Mouse (Mus musculus) liver, embryonic 11.5 days (tissue): ENCODE measurements around the gene Bend4. TPM values are rescaled to one million over a fixed set of nuclear protein-coding genes. Genes with fewer than 3 reads are reported as not detected.
A peak's percentile ranks its signal among the peaks of the same experiment; 100 is the strongest.

Source experiments
- ATAC-seq: fragments of 200-750 bp; cut with Nextera tagmentation; replicated peaks from 2 replicates; pipeline ENCODE4 v1.8.0; 2017; ENCODE audit warnings: moderate number of reproducible peaks, mild to moderate bottlenecking, moderate TSS enrichment, moderate library complexity; ENCODE audit not compliant: low FRiP score
- DNase-seq: peaks from one replicate; pipeline ENCODE4 v3.0.0-alpha.2; 2017; ENCODE audit warnings: low spot score
- H3K27ac ChIP-seq: fragments of 300-500 bp; sonication (generic); 2 replicates; pipeline ENCODE4 v1.5.1; 2014; ENCODE audit warnings: mild to moderate bottlenecking, low read depth, low read length, control low read depth
- H3K27me3 ChIP-seq: fragments of 300-500 bp; sonication (generic); replicated peaks from 2 replicates; pipeline ENCODE4 v1.6.1; 2014; ENCODE audit warnings: low read length, mixed read lengths; ENCODE audit not compliant: control insufficient read depth, insufficient read depth
- H3K36me3 ChIP-seq: fragments of 300-500 bp; sonication (generic); 2 replicates; pipeline ENCODE4 v1.6.1; 2014; ENCODE audit warnings: mild to moderate bottlenecking, low read length, moderate library complexity, mixed read lengths; ENCODE audit not compliant: control insufficient read depth, insufficient read depth
- H3K4me1 ChIP-seq: fragments of 300-500 bp; sonication (generic); replicated peaks from 2 replicates; pipeline ENCODE4 v1.6.1; 2014; ENCODE audit warnings: low read length, mixed read lengths; ENCODE audit not compliant: control insufficient read depth, insufficient read depth
- H3K4me2 ChIP-seq: fragments of 300-500 bp; sonication (generic); 2 replicates; pipeline ENCODE4 v1.6.1; 2014; ENCODE audit warnings: mild to moderate bottlenecking, control low read depth, moderate library complexity
- H3K4me3 ChIP-seq: fragments of 300-500 bp; sonication (generic); 2 replicates; pipeline ENCODE4 v1.5.1; 2014; ENCODE audit warnings: low read depth, low read length, control low read depth
- H3K9ac ChIP-seq: fragments of 300-500 bp; sonication (generic); 2 replicates; pipeline ENCODE4 v1.6.1; 2014; ENCODE audit warnings: low read depth, low read length, control low read depth
- H3K9me3 ChIP-seq: fragments of 300-500 bp; sonication (generic); 2 replicates; pipeline ENCODE4 v1.6.1; 2016; ENCODE audit warnings: low read length, inconsistent platforms, mixed read lengths; ENCODE audit not compliant: control insufficient read depth
- WGBS: fragments of 180-500 bp; shearing (Covaris S2); extraction: QIAGEN DNeasy Blood & Tissue Kit; methylation state at CpG from one replicate; pipeline ENCODE4 v1.1.7; 2014; 5-methylcytosine and 5-hydroxymethylcytosine counted together
- polyA plus RNA-seq: library from polyadenylated mRNA; unstranded; fragments of >200 nt; fragmentation: Nextera tagmentation; extraction: Ambion mirVana; gene quantifications from 2 replicates; pipeline ENCODE4 v1.2.1, GENCODE M21; 2014

The Bend4 gene
- polyA plus RNA-seq, 1 experiment from 2014 or later = 6.6 TPM

DNA sequence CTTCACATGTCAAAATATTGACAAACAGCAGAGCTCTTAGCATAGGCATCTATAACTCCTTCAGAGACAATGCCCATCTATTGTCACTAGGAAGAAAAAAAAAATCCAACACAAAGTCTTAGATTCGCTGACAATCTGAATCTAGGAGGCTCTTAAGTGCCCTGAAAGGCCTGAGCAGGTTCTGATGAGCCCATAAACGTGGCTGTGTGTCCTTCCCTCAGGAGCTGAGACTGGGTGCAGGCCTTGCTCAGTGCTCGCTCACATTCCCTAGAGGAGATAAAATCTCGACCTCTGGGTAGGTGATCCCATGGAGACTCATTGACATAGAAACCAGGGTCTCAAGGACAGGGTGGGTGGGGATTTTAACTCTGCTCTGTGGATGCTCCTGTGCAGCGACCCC is 2.1 kb downstream of the Bend4 start:
- Histone ChIP-seq H3K9me3 (no peaks in the 10 kb centered on the region), H3K27me3 (peaks cover 15% of the 10 kb centered on the region), H3K36me3 (no peaks in the 10 kb centered on the region), H3K4me2 (peak overlapping the region; percentile 88), H3K9ac (no peak overlapping the region), H3K4me3 (peak overlapping the region; percentile 73), H3K4me1 (no peaks in the 10 kb centered on the region; the same call in 1 of the 2 replicates), H3K27ac (no peak overlapping the region)
- WGBS = 20% methylated on average over 5 of the region's 5 CpGs
- no peak for ATAC-seq
- no peak for DNase-seq

GRCm38 (mm10) chr5:67424636-67425035 is 3.5 kb downstream of the Bend4 start:
- Histone ChIP-seq H3K4me3 (no peak overlapping the region), H3K36me3 (no peaks in the 10 kb centered on the region), H3K27ac (no peak overlapping the region), H3K9ac (no peak overlapping the region), H3K27me3 (peaks cover 15% of the 10 kb centered on the region), H3K4me1 (no peaks in the 10 kb centered on the region; the same call in 1 of the 2 replicates), H3K9me3 (no peaks in the 10 kb centered on the region), H3K4me2 (no peak overlapping the region)
- WGBS = 49% methylated on average over 3 of the region's 3 CpGs
- DNase-seq = no peak
- ATAC-seq = no peak

GRCm38 (mm10) chr5:67423963-67424362 is 4.1 kb downstream of the Bend4 start:
- Histone ChIP-seq H3K27ac (no peak overlapping the region), H3K4me3 (no peak overlapping the region), H3K4me1 (no peaks in the 10 kb centered on the region; the same call in 1 of the 2 replicates), H3K36me3 (no peaks in the 10 kb centered on the region), H3K4me2 (no peak overlapping the region), H3K27me3 (peaks cover 15% of the 10 kb centered on the region), H3K9me3 (no peaks in the 10 kb centered on the region), H3K9ac (no peak overlapping the region)
- no peak for DNase-seq
- WGBS = 81% methylated on average over 2 of the region's 2 CpGs
- no peak for ATAC-seq

GRCm38 (mm10) chr5:67423326-67423725 is 4.8 kb downstream of the Bend4 start:
- peaks cover 13% of the 10 kb centered on the region for H3K27me3 ChIP-seq
- no peak overlapping the region for H3K4me3 ChIP-seq
- no peak overlapping the region for H3K9ac ChIP-seq
- no peaks in the 10 kb centered on the region; the same call in none of the 2 replicates for H3K4me1 ChIP-seq
- no peak overlapping the region for H3K27ac ChIP-seq
- H3K9me3 ChIP-seq = no peaks in the 10 kb centered on the region
- WGBS = 80% methylated on average over 9 of the region's 9 CpGs
- no peak overlapping the region for H3K4me2 ChIP-seq
- DNase-seq = no peak
- no peak for ATAC-seq
- no peaks in the 10 kb centered on the region for H3K36me3 ChIP-seq

DNA sequence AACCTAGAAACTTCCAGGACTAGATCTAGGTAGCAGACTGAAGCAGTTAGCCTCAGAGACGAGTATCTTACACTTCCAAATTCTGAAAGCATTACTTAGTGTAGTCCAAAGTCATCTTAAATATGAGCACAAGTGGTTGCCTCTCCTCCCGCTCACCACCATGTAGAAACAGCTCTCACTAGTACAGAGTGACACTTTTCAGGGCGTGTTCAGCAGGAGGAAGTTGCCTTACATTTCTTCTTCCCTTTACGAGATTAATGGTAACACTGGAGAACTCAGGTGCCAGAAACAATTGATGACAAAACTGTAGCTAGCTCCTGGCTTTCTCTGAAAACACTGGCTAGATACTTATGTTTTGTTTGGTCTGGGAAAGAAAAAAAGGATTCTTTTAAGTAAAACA is 8.7 kb downstream of the Bend4 start:
- ATAC-seq (no peak), DNase-seq (no peak)
- Histone ChIP-seq H3K27ac (no peak overlapping the region), H3K4me1 (peaks cover 3% of the 10 kb centered on the region), H3K4me2 (no peak overlapping the region), H3K4me3 (no peak overlapping the region), H3K9ac (no peak overlapping the region), H3K9me3 (no peaks in the 10 kb centered on the region), H3K36me3 (no peaks in the 10 kb centered on the region), H3K27me3 (no peaks in the 10 kb centered on the region)
- WGBS = 53% methylated on average over 4 of the region's 4 CpGs

DNA sequence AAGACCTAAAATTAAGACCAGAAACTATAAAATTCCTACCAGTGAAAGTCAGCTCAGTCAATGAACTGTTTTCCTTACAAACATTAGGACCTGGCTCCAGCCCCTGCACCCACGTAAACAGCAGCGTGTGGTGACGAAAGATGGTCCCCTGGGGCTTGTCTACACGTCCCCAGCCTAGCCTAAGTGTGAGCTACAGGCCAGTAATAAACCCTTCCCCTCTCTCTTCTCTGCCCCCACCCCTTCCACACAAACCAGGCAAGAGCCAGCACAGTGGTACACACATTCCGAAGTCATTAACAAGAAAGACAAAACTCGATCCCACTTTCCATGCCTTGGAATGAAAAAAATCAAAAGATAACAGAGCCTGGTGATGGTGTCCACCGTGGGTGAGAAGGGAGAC is 16.6 kb downstream of the Bend4 start:
- ATAC-seq (no peak), DNase-seq (no peak)
- H3K36me3 ChIP-seq = no peaks in the 10 kb centered on the region; the same call in 1 of the 2 replicates
- H3K4me1 ChIP-seq = peaks cover 7% of the 10 kb centered on the region; the same call in 1 of the 2 replicates
- no peak overlapping the region for H3K27ac ChIP-seq
- no peaks in the 10 kb centered on the region for H3K27me3 ChIP-seq
- 75% methylated on average over 7 of the region's 7 CpGs for WGBS
- no peak overlapping the region for H3K4me3 ChIP-seq
- no peak overlapping the region for H3K9ac ChIP-seq
- no peaks in the 10 kb centered on the region for H3K9me3 ChIP-seq
- H3K4me2 ChIP-seq = no peak overlapping the region

GRCm38 (mm10) chr5:67410426-67410825 is 17.7 kb downstream of the Bend4 start:
- no peak overlapping the region for H3K27ac ChIP-seq
- ATAC-seq = no peak

DNA sequence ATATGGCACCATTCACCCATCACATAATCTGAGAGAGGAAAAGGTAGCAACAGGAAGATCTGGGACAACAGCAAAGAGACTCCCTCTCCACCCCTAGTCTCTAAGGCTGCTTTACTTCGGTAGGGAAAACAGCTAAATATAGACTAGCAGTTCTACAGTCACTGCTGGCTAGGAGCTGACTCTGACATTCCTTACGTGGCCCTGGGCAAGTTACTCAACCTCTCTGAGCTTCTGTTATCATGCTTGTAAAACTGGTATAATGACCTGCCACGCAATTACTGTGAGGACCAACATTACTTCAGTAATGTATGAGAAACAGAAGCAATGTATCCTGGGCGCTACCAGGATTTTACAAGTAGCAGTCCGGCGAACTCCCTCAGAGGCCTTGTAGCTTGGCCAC is 19.7 kb downstream of the Bend4 start:
- no peak overlapping the region for H3K4me2 ChIP-seq
- no peak for ATAC-seq

More at GRCm38 (mm10) chr5:67410426-67410825, 17.7 kb downstream of the Bend4 start:
- no peaks in the 10 kb centered on the region for H3K27me3 ChIP-seq
- WGBS = 43% methylated on average over 4 of the region's 4 CpGs
- no peak overlapping the region for H3K4me3 ChIP-seq
- H3K9ac ChIP-seq = no peak overlapping the region
- peaks cover 7% of the 10 kb centered on the region; the same call in 1 of the 2 replicates for H3K4me1 ChIP-seq
- H3K4me2 ChIP-seq = no peak overlapping the region
- H3K9me3 ChIP-seq = no peaks in the 10 kb centered on the region
- DNase-seq = no peak
- no peaks in the 10 kb centered on the region; the same call in 1 of the 2 replicates for H3K36me3 ChIP-seq

DNA sequence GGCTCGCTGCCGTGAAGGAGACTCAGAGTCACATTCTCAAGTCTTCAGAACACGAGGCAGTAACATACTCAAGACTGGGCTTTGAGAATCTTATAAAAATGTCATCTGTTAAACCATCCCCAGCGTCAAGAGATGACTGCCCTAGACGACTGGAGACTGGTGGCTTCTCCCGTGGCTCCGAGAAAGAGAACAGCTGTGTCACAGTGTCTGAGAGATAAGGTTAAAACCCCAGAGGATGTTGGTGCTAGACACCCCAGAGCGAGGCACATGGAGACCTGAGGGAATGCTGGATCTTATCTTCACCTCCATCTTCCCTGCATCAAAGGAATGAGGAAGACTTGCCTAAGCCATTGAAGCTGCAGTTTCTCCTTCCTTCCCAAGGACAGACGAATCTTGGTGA is 23.2 kb downstream of the Bend4 start:
- no peaks in the 10 kb centered on the region for H3K27me3 ChIP-seq
- no peaks in the 10 kb centered on the region for H3K36me3 ChIP-seq
- no peak overlapping the region for H3K9ac ChIP-seq
- no peaks in the 10 kb centered on the region for H3K4me1 ChIP-seq
- H3K27ac ChIP-seq = no peak overlapping the region
- no peak overlapping the region for H3K4me2 ChIP-seq
- WGBS = 53% methylated on average over 9 of the region's 9 CpGs
- no peak overlapping the region for H3K4me3 ChIP-seq
- ATAC-seq (0 out of 2 replicates have a peak, but pooled peaks have one; percentile 31), DNase-seq (no peak)
- H3K9me3 ChIP-seq = no peaks in the 10 kb centered on the region

More for the DNA sequence above, 19.7 kb downstream of the Bend4 start:
- DNase-seq = no peak
- peaks cover 7% of the 10 kb centered on the region; the same call in 1 of the 2 replicates for H3K4me1 ChIP-seq
- no peaks in the 10 kb centered on the region for H3K27me3 ChIP-seq
- H3K36me3 ChIP-seq = no peaks in the 10 kb centered on the region; the same call in 1 of the 2 replicates
- H3K4me3 ChIP-seq = no peak overlapping the region
- no peaks in the 10 kb centered on the region for H3K9me3 ChIP-seq
- 82% methylated on average over 6 of the region's 6 CpGs for WGBS
- no peak overlapping the region for H3K9ac ChIP-seq
- H3K27ac ChIP-seq = no peak overlapping the region
